Mouse (Mus musculus): Measurements from ENCODE around the gene Xlr.
"Not testable (repeated sequence)": the region's sequence is repeated elsewhere in the genome, so short reads cannot be mapped to it uniquely, and the experiment has no call there.

Xlr gene

DNA sequence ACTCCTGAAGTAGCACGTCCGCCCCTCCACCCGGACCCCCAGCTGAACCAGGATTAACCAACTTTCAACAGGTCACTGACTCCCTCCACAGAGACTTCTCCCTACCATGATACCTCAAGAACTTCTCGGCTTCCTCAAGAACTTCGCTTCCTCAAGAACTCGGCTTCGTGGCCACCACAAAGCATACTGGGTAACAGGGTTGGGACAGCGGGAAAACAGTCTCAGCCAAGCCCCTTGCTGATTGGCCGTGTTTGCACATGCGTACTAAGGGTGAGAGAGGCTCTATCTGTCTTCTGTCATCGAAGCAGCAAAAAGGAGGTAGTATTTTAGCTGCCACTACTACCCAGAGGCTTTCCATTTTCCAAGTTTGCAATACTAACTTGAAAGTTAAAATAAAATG is at the start of gene Xlr:
Xlr (minus strand) TSS at position 188 of the 400 bp plus-strand sequence.
- not testable (repeated sequence) for DNase-seq (ENCODE audit: low spot score)

DNA sequence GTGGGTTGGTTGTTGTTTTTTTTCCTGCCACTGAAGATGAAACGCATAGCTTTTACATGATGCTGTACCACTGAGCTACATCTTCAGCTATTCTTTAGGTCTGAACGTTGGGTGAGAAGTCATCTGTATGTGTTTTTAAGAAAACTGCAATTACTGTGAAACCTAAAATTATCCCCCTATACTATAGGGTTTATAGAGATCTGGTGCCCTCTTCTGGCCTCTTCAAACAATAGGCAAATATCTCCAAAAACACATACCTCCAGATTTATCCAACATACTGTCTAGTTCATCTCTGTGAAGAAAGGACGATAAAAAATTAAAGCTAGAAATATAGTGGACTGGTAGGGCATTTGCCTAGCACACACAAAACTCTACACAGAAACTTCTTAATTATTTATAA is 1.6 kb upstream of the Xlr start:
- DNase-seq (ENCODE audit: low spot score): no peak

GRCm38 (mm10) chrX:53776276-53776675 is 21.2 kb downstream of the Xlr start, which contains the start of gene Zfp36l3:
TSS of gene Zfp36l3 (minus strand) at chrX:53776394.
- DNase-seq (ENCODE audit: low spot score): no peak

- DNase-seq (ENCODE audit: low spot score): no peak
Observed at GRCm38 (mm10) chrX:53757736-53758135, 39.8 kb downstream of the Xlr start, which contains the start of gene 1700013H16Rik. TSS of gene 1700013H16Rik (minus strand) at chrX:53757831.

DNA sequence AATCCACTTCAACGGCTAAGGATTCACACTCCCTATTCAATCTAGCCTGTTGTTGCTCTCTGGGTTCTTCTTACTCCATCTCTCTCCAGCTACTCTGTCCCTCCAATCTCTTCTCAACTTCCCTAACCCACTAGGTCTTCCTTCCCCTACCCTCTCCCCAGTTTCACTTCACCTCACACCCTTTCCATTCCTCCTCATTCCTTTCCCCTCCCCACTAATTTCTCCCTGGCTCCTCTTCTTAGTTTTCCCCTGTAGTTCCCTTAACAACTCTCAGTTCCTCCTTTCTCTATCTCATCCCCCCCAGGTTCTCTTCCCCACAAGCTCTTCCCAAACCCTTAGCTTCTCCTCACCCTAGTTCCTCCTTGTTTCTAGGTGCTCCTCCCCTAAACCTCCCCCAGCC is 44.7 kb downstream of the Xlr start:
- DNase-seq (ENCODE audit: low spot score): no peak

DNA sequence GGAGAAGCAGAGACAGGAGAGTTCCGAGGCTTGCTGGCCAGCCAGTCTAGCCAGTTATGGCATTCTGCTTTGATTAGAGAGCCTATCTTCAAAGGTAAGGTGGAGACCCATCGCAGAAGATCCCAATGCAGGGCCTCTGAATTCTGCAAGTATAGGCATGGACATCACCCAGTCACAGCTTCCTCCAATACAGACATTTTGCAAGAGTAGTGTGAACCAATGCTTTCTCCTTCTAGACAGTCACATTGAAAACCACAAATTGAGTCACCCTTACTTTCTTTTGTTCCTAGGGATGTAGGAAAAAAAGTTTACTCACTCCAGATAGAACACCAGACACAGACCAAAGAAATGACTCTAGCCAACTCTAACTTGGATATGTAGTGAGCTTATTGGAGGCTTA is 68.5 kb downstream of the Xlr start:
- DNase-seq (ENCODE audit: low spot score): peak; percentile 1

All from lung, postnatal 25 days (tissue).